Mouse (Mus musculus) right cerebral cortex, adult 18-20 months (tissue): ENCODE measurements around the gene Nbeal1.

Source experiments
- DNase-seq: peaks from one replicate; pipeline ENCODE4 v3.0.0; 2022; ENCODE audit warnings: mixed read lengths

Gene Nbeal1

GRCm38 (mm10) chr1:60344670-60345069, 164.3 kb downstream of the Nbeal1 start:
- DNase-seq: no peak

GRCm38 (mm10) chr1:60345712-60346111, 165.3 kb downstream of the Nbeal1 start:
- DNase-seq: no peak

GRCm38 (mm10) chr1:60352786-60353185, 172.4 kb downstream of the Nbeal1 start:
- no peak for DNase-seq

- DNase-seq: no peak
Observed at GRCm38 (mm10) chr1:60361626-60362025, 181.2 kb downstream of the Nbeal1 start.

- no peak for DNase-seq
Observed at GRCm38 (mm10) chr1:60376556-60376955, 196.2 kb downstream of the Nbeal1 start.

- DNase-seq: peak; percentile 59
Observed at GRCm38 (mm10) chr1:60381910-60382309, 201.5 kb downstream of the Nbeal1 start.
